Mouse (Mus musculus) layer of hippocampus, postnatal 10 days (tissue): Measurements from ENCODE around the gene Rnf150. TPM values are rescaled to one million over a fixed set of nuclear protein-coding genes. Genes with fewer than 3 reads are reported as not detected.

Source experiments
- DNase-seq, 2 experiments: peaks; one replicate each; pipeline ENCODE4 v3.0.0; 2021; ENCODE audit warnings: low spot score in 2 of 2
- total RNA-seq, 2 experiments: library from RNA; stranded (reverse); gene quantifications; 2 replicates each; pipeline ENCODE4 v1.2.3; 2021

The Rnf150 gene
- total RNA-seq, 2 experiments from 2014 or later = 31.4 to 35.1 TPM

GRCm38 (mm10) chr8:83140068-83140467 lies 276.9 kb downstream of the Rnf150 start:
- no peak for DNase-seq

- no peak for DNase-seq
These were observed 277.6 kb downstream of the Rnf150 start for GRCm38 (mm10) chr8:83140701-83141111.

Other genes starting within 250 kb of the Rnf150 start
- 10 to 100 TPM; 44.9 to 45.0 TPM for gene Zfp330, start 89.2 kb upstream of the Rnf150 start, total RNA-seq